Mouse (Mus musculus) frontal cortex, postnatal 25 days (tissue): Measurements from ENCODE around the gene Gm20219.

Experiments used
- DNase-seq, 2 experiments: peaks; one replicate each; pipeline ENCODE4 v3.0.0; 2022; ENCODE audit warnings: low spot score in 2 of 2

Gm20219 gene

DNA sequence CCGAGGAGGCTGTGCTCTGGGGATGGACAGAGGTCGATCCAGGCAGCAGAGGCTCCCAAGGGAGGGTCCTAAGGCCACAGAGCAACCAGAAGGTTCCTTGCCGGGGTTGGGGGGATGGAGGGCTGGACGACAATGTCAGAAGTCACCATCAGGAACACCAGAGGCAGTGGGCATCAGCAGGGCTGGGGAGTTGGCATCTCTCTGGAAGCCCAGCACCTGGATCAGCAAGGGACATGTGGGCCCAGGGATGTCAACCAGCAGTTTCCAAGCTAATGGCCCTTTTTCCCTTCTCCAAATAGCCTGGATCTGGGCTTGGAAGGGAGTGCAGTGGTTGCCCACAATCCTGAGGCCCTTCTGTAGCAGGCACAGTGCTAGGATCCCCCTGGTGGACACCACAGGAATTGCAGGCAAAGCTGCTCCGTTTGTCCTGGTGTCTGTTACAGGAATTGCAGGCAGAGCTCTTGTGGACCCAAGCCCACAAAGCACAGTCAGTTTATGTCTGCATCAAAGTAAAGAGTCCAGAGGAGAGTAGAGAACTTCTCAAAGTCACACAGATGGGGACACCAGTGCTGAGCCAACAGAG is 1.3 kb downstream of the Gm20219 start:
- DNase-seq: peak; percentile 70 to 74

DNA sequence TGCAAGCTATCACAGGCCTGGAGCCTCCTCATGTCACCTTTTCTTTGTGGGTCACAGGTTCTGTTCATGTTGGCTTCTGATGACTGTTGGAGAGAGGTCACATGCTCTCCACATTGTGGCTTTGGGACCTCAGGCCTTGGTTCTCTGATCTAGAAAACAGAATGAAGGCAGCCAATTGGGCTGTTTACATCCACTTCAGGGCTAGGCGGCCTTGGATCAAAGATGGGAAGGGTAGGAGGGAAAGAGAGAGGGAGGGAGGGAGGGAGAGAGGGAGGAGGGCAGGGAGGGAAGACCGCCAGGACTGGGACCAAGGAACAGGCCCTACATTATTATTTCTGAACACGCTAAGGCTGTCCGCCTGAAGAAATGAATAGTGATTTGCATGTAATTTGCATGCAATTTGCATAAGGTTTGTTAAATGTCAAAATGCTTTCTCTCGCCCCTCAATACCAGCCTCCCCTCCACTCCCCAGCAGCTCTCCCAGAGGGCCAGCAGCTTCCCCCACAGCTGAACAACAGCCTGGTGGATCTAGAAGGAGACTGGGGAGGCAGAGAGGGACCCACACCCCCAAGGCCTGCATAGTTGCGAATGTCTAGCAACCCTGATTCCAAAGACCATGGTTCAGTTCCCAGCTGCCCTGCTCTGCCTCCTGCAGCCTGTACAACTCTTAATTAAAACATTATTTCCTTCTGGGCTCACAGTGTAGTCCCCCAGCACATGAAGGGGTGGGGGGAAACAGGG is 2.2 kb downstream of the Gm20219 start:
- DNase-seq: no peak

DNA sequence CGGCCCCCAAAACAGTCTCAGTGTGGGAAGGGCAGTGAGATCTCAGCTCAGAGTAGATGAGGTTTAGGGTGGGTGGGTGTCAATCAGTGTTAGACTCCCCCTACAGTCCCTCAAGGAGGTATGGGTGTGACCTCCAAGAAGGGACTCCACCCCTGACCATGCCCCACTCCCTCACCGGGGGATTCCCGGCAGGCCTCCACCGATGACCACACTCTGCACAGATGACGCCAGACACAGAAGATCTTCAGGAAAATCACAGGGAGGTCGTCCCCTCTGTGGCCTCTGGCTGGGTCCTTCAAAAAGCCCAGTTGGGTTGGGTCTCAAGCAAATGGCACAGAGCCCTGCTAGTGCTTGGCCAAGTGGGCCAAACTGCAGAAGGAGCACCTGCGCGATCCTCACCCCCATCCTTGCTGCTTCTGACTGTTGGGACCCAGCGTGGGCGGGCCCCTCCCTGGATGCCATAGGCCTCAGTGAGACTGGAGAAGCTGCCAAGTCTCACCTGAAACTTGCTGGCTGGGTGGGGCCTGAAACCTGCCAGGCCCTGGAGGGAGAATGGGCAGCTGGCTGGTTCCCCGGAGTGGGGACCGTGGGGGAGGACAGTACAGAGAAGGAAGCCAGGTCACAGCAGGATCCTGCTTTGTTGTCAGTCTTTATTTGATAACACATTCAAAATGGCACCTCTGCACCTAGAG is 3.3 kb downstream of the Gm20219 start:
- DNase-seq: peak in 1 of 2 experiments; percentile 2

DNA sequence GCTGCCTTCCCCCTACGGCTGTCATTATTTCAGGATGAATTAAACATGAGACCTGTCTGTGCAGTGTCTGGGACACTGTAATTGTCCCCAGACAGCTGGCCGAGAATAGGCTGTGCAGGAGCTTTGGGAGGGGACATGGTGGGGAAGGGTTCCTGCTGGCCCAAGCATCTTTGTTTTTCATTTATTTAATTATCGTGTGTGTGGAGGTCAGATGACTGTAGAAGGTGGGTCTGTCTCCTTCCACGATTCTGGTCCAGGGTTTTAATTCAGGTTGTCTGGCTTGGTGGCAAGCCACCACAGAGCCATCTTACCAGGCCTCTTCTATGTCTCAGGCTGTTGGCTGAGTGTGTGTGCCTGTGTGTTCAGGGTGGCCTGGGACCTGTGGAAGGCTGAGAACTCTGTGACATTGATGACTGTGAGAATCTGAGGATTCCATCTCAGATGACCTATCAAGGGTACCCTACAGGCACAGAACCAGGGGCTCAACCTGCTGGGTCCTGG is 5.5 kb downstream of the Gm20219 start:
- DNase-seq: no peak

DNA sequence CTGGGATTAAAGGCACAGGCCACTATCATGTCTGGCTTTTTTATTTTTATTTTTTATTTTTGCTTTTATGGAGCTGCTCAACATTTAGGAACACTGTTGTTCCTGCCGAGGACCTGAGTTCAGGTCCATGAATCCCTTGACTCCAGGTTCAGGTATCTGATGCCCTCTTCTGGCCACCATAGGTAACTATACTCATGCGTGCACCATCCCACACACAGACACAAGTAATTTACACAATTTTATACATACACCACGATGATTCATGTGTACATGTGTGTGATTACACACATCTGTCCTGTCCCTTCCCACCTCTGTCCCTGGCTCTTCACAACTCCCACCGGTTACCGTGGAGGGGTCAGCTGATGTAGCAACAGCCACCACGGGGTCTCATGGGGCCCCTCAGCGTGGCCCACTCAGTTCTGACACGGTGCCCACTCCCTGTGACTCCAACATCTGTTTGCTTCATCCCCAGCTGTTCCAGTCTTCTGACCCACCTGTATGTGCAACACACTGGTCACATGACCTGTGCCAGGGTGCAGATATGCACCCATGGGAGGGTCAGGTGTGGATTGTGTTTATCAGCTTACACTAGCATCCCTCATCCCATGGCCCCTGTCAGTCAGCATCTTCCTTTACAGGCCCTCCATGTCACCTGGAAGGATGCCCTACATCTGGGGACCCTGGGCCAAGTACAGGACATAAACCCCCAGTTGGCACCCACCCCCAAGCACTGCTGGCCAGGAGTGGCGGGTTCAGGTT is 6.2 kb downstream of the Gm20219 start:
- DNase-seq: no peak

DNA sequence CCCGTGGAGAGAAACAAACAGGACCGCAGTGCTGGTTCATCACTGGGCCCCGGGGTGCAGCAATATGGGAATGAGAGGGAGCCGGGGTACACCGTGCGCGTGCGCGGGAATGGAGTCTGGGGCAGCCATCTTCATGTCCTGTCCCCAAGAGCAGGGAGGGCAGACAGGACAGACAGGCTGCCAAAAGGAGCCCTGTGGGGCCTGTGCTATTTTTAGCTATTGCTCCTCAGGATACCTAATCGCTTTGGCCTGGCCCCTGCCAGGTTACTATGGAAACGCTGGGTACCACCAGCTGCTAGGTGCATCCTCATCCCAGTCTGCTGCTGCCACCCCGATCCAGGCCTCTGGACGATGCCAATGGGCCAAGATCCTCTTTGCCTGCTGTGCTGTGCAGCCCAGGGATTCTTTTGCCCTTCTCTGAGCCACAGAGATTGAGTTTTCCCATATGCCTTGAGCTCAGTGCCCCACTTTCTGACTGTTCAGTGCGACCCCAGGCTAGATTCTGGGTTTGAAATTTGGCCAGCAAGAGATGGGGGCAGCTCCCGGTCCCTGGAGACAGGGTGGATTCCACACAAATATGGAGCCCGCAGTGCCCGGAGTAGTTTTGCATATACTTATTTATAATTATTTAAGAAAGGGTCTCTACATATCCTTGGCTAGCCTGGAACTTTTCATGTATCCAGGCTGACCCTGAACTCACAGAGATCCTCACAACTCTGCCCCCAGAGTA is 6.9 kb downstream of the Gm20219 start:
- no peak for DNase-seq

DNA sequence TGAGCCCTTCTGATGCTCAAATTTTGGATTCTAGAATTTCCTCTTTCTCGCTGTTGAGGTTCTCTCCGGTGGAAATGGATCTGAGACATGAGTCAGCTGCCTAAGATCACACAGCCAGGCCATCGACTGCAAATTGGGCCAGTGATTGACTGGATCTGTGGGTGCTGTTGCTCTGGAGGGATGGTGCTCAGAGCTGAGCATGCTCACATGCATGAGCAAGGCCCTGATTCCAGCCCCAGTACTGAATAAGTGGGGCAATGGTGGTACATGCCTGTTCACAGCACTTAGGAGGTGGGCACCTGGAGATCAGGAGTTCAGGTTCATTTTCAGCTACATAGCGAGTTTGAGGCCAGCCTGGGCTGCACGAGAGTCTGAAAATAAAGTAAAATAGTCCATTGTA is 7.6 kb downstream of the Gm20219 start:
- DNase-seq: no peak

DNA sequence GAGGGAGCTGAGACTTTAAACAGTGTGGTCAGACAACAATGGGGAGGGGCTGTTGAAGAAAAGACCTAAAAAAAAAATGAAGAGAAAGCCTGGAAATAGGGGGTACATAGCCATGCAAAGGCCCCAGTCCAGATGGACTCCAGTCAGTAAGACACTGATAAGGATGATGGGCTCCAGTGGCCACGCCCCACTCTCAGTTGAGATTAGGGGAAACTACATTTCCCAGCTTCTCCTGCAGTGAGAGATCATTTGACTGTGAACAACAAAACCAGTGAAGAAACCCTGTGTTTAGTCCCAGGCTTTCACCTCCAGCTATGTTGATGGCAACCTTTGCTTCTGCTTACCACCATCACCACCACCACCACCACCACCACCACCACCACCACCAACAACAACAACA is 8.2 kb downstream of the Gm20219 start:
- DNase-seq: no peak

DNA sequence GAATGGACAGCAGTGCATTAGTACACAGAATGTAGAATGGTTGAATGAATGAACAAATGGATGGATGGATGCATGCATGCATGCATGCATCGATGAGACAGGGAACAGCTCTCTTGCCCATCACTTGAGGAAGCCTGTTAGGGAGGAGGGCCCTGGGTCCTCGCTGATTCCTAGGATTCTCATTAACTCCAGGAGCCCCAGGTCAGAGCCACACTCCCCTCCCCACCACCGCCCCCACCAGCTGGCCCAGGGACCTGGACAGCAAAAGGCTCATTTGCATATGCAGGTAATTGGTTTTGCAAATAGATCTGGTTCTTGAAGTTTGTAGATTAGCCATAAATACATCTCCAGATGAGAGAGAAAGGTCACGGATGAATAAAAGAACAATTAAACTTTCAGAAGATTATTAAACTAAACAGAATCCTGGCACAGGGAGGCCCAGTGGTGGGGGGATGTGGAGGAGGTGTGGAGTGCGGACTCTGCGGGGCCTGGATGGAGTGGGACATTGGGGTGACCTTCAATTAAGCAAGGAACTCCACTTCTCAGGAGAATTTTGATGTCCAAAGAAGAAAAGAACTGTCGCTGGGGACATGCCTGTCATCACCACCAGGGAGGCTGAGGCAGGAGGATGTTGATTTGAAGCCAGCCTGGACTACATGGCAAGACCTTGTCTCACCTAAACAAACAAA is 9.3 kb downstream of the Gm20219 start:
- DNase-seq: no peak

DNA sequence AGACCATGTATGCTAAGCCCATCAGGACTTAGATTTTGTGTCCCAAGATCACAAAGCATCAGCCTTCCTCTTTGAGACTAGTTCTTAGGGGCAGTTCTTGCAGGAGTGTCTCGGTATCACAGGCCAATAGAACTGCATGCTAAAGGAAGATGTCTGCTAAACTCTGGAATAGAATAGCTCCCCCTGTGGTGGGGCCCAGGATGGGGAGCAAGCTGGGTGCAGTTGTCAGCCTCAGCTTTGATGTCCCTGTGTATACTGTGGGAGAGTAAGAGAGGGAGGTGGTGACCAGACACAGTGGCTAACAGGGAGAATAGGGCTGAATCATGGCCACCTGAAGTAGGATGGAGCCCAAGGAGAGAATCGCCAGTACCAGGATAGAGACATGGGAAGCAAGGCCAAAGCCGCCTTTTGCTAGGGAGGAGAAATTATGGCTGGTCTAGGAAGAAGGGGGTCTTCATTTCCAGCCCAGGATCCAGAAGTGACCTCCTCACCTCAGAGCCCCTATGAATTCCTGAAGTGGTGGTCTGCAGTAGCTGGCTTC is 10.4 kb downstream of the Gm20219 start:
- no peak for DNase-seq

DNA sequence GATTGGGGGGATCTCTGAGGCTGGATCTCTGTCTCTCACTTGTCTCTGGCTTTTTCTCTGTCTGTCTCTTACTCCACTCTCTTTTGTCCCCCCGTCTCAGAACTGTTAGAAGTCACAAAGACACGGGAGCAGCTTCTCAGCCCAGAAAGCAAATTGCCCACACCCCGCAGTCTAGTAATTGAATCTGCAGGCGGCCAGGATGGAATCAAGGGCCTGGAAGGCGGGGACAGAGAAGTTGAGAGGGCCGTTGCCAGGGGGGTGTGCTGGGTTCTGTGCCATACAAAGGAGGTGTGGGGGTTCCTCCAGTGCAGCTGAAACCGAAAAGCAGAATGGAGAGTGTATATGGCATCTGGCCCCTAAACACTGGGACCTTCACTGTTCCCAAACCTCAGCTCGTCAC is 11.5 kb downstream of the Gm20219 start:
- DNase-seq: no peak

DNA sequence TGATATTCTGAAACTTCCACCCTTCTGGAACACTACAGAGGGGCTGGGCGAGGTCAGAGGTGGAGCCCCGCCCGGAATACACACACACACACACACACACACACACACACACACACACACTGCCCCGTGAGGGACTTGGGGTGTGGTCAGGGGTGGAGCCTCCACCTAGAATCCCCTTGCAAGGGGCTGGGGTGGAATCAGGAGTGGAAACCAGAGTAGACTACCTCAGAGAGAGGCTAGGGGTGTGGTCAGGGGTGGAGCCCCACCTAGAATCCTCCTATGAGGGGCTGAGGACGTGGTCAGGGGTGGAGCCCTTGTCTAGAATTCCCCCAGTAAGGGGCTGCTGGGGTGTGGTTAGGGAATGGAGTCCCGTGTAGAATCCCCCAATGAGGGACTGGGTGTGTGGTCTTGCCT is 13.6 kb downstream of the Gm20219 start:
- DNase-seq: no peak

DNA sequence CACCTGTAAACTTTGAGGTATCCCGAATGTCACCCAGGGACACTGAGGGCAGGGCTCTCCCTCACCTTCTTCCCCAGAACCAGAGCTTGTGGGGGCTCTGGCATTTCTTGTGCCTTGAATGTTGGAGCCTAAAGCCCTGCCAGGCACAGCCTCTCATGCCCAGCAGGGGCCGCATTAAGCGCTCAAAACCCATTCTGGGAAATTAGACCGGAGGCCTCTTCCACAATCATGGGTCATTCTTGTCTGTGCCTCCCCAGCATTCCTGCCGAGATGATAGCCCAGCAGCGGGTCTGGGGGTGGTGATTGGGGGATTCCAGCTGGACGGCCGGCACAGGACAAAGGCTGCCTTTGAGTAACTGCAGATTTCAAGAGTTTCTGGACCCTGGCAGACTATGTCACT is 16.3 kb downstream of the Gm20219 start:
- no peak for DNase-seq

DNA sequence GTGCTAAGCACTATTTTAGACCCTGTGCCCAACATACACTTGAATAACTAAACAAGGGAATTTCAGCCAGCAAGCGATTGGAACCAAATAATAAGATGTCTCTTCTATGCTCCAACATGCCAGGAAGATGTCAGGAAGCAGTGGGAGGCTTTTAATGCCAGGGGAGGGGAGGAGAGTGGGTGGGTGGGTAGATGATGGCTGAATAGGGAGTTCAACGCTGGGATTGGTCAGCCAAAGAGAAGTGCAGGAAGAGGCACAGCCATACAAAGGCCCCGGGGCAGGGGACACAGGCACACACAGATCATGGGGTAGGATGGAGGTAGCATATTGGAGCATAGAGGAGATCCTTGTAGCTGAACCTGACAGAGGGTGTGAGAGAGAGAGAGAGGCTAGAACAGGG is 17.3 kb downstream of the Gm20219 start:
- DNase-seq: no peak

DNA sequence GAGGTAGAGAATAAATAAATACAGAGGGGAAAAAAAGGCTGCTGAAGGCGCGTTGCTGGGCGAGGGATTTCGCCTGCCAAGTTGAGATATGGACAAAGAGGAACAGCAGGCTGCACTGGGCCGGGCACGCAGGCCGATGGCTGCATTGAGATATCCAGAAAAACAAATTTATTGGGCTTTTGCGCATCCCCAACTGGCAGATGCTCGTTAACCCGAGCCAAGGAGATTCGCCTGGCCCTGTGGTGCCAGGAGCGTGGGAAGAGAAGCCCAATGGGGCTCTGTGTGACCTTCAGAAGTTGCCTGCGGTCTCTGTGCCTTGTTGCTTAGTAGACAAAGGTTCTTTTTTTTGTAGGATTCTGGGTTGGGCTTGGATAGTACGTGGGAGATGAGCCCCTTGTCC is 18.0 kb downstream of the Gm20219 start:
- no peak for DNase-seq

DNA sequence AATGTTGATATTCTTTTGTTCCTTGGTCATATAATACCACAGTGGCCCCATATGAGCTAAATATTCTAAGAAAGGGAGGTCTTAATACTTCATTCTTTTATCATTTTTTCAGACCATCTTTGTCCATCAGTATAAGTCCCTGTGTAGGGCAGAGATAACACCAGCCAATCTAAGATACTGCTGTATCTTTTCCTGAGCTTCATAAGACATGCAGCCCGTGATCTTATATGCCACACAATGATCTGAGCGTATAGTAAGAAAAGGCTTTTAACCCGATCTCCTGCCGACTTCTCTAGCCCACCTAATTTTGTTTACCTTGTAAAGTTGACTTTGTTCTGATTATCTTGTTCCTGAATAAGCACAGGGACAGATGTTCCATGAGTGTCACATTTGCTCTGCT is 29.2 kb downstream of the Gm20219 start:
- no peak for DNase-seq

DNA sequence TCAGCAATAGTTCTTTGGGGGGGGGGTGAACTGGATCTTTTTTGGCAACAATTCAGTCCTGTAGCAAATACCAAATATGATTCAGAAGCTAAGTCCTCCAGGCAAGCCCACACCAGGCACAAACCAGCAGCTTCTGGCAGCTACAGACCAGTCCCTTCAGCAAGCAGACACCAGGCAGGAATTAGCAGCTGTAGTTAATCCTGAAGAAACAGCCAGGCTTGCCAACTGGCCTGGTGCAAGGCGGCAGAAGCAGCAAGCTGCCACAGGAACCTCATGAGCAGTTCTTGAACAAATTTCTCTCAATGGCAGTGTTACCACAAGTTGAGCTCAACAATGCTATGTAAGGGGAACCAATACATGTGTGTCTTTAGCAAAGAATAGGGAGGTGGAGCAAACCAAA is 31.4 kb downstream of the Gm20219 start:
- no peak for DNase-seq

DNA sequence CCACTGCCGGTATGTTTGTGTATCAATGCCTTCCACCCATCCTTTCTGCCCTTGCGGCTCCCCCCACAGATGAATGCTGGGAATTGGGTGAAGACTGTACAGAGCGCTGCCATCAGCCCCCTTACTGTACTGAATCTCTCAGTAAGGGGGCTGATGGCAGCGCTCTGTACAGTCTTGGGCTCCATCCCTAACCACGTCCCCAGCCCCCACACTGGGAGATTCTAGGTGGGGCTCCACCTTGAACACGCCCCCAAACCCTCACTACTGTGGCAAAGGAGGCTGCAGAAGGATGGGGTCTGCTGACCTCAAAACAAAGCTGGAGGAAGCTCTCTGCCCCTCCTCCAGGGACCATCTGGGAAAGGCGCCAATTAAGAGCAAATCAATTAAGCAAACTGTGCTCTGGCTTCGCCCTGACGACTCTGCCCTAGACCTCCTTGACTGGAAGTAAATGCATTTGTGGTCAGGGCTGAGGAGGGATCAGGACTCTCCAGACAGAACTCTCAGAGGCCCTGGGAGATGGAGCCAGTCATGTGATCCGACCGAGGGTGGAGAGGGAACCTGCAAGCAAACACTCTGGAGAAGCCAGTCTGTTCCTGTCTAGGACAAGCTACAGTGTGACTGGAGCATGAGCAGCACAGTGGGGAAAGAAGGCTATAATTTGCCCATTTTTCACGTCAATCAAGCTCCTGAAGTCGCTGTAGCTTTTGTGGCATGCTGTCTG is 38.3 kb downstream of the Gm20219 start:
- no peak for DNase-seq

DNA sequence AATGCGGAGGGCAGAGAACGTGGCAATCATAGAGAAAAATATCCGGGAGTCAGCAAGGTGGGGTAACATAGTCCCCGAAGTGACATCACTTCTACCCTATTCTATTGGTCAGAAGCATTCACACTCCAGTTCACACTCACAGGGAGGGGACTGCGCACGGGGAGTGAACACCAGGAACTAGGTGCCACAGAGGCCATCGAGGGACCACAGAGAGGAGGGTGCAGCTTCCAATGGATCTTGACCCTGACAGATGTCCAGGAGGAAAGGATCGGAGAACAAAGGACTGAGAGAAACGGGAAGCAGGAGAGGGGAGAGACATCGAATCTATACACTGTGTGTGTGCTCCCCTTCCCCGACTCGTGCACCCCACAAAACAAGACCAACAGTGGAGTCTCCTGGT is 39.3 kb downstream of the Gm20219 start:
- no peak for DNase-seq

DNA sequence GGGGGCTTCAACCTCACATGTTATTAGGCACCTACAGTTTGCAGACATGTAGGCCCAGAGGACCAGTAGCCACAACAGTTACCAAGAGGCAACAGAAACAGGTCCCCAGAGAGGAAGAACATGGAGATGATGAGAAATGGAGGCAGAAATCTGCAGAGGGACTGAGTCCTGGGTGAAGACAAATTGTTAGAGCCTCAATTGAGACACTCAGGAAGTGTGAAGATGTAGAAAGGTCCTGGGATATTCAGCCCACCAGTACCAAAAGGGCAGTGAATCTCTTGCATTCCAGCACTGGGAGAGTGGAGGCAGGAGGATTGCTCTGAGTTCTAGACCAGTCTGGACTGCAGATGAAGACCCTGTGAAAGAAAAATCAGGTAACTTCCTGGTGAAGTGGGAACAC is 39.9 kb downstream of the Gm20219 start:
- no peak for DNase-seq
